Mouse (Mus musculus) left cerebral cortex, adult 9 months (tissue): ENCODE results near the gene Plxna4.
A peak's percentile ranks its signal among the peaks of the same experiment; 100 is the strongest.

Source experiments
- DNase-seq, 2 experiments: peaks; one replicate each; pipeline ENCODE4 v3.0.0; 2022; ENCODE audit warnings: low spot score in 2 of 2

Plxna4 gene

DNA sequence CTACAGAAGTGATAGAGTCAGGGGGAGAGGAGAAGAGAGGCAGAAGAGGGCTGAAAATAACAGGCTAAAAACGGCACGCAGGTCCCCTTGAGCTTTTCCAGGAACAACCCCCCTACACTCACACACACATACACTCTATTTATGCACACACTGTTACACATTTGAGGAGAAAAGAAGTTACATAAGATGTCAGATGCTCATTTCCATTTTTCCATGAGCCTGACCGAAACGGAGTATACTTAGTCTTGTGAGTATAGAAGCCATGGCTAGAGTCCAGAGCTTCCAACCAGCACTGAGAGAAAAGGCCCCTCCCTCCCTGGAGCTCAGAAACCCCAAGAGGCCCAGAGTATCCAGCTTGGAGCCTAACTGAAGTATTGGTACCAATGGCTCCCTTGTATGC lies 112.0 kb downstream of the Plxna4 start:
- DNase-seq = peak; percentile 62 to 69

GRCm38 (mm10) chr6:32472062-32472461 lies 115.9 kb downstream of the Plxna4 start:
- no peak for DNase-seq

GRCm38 (mm10) chr6:32471639-32472038 lies 116.4 kb downstream of the Plxna4 start:
- peak in 1 of 2 experiments; percentile 59 for DNase-seq

DNA sequence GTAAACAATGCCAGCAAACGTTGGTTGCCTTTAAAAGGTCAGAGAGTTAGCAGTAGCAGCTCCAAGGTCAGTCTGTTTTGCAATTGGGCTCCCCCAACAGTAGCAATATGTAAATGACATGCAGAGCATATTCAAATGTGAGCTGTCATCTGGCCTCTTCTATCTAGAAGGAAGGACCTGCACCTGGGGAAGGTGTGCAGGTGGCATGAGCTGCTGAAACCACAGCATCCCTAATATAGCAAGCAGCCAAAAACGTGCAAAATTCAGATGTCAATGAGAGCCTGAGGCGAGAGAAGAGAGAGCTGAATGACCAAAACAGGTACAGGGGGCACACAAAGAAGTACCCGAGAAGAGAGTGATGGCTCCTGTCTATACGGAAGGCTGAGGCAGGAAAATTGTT lies 118.8 kb downstream of the Plxna4 start:
- DNase-seq = no peak

DNA sequence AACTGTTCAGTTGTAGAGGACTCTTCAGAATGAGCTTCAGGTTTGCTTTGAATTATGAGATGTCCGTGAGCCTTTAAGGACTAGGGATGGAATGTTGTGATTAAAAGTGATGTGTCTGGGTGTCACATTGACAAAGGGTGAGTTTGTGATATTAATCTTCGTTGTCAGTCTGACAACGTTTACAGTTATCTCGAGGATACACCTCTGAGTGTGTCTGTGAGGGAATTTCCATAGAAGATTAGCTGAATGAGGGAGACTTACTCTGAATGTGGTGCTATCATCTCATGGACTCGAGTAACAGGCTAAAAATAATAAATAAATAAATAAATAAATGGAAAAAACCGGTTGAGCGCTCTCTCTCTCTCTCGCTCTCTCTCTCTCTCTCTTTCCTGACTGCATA lies 122.9 kb downstream of the Plxna4 start:
- no peak for DNase-seq

DNA sequence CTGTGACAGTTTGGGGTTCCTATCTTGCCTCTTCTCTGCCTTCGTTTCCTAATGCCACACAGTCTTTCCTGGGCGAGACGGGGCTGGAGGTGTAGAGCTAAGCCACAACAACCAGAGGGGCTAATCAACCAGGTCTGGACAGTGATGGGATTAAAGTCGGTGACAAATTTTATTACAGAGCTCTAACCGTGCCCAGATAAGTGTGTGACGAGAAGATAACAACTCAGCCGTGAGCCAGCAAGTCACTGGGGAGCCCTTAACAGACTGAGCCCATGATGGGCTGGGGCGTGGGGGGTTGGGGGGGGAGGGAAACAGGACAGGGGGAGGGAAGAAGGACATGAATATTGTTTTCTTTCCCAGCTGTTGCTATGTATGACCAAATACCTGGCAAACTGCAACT lies 123.4 kb downstream of the Plxna4 start:
- no peak for DNase-seq

DNA sequence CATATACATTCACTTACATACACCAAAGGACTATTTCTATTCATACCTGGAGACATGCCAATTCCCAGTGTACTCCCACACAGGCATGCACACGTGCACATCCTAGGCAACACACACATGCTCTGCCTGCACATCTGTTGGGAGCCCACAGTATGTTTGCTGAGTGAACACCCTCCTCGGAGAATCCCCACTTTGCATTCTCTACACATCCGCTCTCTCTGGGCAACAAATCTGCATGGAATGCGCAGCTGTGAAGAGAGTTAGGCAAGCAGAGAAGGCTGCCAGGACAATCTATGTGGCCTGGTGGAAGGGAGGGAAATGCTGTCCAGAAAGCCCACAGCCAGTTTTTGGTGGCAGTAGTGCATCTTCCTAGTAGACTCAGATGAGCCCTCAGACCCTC lies 123.9 kb downstream of the Plxna4 start:
- DNase-seq = peak in 1 of 2 experiments; percentile 50

- DNase-seq = no peak
These were observed 127.6 kb downstream of the Plxna4 start for GRCm38 (mm10) chr6:32460400-32460799.

DNA sequence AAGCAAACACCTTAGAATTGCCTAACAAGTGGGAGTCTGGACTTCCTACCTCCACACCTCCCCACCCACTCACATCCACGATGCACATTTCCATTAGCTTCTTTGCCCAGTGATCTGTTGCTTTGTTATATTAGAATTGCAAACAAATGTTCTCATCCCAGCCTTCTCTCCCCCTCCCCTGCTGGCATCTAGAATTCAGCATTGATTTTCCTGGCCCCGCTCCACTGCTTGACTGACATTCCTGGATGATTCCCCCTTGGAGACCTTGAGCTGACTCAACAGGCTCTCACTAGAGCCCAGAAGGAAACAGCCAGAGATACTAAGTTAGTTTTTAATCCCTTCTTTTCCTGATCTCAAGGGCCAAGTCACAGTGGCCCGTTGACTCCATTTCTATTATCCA lies 131.4 kb downstream of the Plxna4 start:
- DNase-seq = no peak

DNA sequence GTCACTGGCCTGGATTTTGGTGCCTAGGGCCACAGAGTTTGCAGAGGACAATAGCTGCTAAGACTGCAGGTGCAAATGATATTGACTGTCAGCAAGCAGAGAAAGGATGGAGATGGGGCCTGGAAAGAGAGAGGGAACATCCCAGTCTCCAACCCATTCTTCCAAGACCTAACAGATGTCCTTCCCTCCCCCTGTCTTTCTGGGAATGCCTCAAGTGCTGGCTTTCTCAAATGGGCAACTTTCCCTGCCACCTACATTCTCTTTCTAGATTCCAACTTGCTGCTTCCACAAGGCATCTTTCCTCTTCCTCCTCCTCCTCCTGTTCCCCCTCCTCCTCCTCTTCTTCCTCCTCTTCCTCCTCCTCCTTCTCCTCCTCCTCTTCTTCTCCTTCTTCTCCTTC lies 136.1 kb downstream of the Plxna4 start:
- DNase-seq = peak in 1 of 2 experiments; percentile 63

- no peak for DNase-seq
These were observed 138.6 kb downstream of the Plxna4 start for GRCm38 (mm10) chr6:32449237-32449963.

GRCm38 (mm10) chr6:32448787-32449186 lies 139.2 kb downstream of the Plxna4 start:
- DNase-seq = no peak

- DNase-seq = no peak
These were observed 141.7 kb downstream of the Plxna4 start for GRCm38 (mm10) chr6:32446276-32446675.

GRCm38 (mm10) chr6:32445246-32445645 lies 142.7 kb downstream of the Plxna4 start:
- no peak for DNase-seq

DNA sequence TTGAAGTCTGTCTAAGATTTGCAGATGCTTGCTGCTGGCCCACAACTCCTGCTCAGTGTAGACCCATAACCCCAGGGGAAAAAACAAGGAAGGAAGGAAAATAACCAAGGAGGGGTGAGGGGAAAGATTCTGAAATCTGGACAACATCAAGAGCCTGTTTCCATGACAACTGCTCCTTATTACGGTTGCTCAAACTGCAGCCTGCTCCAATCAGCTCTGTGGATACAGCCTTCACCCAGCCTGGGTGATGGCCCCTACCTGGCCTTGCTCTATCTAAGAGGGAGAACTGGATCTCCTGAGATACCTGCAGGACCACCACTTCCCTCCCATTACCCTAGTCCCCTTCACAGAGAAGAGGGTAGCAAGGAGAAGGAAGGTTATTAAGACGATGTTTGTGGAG lies 143.6 kb downstream of the Plxna4 start:
- DNase-seq = no peak

DNA sequence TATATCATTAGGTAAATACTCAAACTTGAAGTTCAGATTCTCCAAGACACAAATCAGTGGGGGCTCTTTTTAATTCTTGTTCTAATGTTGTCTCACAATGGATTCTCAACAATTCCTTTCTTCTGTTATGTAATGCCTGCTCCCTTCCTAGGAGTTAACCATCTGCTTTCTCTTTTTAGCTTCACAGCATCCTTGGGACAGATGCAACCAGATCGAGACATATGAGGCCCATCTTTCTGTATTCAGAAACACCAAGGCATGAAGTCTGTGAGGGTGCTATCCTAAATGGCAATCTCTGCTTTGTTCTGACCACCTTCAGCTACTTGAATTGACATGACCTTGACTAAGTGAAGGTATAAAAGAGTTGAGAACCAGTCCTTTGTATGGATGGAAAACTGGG lies 144.3 kb downstream of the Plxna4 start:
- peak in 1 of 2 experiments; percentile 44 for DNase-seq

DNA sequence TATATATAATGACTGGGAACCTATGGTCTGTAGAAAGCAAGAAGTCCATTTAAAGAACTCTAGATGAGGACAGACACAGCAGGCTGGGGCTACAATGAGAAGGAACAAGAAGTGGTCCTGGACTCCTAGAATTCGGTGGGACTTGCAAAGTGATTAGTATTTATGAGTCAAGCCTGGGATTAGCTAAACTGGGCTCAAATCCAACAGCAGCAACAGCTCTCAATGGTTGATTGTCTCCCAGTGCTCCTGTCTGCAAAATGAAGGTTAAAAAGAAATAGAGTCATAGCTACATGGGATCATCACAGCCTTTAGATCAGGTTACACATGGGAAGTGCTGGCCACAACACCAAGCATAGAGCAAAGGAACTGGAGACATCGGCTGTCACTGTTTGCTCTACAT lies 148.6 kb downstream of the Plxna4 start:
- no peak for DNase-seq

- no peak for DNase-seq
These were observed 150.8 kb downstream of the Plxna4 start for GRCm38 (mm10) chr6:32437219-32437618.

DNA sequence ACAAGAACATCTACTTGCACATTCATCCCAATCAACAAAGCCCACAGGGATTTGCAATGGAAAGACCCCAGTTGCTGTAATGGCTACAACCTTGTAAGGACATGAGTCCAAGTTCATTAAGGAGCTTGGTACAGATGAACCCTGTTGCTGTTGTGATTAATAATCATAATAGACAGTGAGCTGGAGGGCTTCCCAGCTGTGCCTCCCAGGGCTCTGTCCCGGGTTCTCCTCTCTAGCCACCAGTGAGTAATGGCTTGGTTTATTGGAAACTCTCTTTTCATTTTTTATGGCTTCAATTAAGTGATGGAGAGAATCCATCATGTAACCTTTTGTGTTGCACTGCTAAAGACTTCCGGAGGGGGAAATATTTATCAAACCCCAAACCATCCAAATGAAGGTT lies 164.9 kb downstream of the Plxna4 start:
- DNase-seq = no peak

- DNase-seq = no peak
These were observed 167.4 kb downstream of the Plxna4 start for GRCm38 (mm10) chr6:32420610-32421009.

DNA sequence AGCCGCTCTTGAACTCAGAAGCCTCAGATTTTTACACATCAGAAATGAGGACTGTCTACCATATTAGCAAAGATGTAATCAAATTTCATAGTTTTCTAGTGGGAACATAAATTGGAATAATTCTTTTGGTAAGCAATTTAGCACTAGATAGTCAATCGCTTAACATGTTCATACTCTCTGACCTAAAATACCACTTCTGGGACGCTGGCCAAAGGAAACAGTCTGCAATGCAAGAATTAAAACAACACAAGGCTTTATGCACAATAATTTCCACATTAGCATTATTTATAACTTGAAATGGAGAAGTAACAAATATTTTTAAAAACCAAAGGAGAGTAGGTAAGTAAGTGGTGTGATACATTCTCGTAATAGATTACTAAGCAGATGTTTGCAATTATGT lies 170.6 kb downstream of the Plxna4 start:
- DNase-seq = no peak

DNA sequence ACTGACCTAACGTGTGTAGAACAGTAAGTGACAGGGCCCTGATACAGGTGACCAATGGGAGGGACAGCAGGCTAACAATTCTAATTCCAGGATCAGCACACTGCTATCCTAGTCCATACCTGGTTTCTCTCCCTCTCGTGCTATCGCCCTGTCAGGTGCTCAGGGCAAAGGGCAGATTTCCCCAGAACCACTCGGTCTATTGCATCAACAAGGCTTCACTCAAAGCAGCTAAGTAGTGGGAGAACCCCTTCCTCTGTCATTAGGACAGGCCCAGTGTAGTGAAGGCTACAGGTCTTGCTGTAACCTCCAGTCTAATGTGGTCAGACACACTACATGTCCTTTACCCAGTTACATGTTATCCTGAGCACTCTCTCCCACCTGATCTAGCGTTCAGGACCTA lies 176.7 kb downstream of the Plxna4 start:
- no peak for DNase-seq

DNA sequence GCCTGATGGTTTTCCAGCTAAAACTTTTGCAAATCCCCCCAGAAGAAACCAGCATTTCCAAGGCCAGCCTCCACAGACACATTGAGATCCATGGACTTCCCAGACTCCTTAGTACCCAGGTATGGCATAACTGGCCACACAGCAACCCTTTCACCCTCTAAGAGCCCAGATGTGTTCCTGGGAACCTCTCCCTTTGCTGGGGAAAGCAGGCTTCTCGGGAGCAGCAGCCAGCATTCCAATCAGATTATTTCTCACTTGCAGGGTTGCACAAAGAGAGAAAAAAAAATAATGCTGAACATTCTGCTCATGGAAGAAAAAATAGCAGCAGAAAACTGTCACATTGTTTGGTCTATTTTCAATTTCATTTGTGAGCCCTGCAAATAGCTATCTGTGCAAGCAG lies 178.4 kb downstream of the Plxna4 start:
- no peak for DNase-seq

DNA sequence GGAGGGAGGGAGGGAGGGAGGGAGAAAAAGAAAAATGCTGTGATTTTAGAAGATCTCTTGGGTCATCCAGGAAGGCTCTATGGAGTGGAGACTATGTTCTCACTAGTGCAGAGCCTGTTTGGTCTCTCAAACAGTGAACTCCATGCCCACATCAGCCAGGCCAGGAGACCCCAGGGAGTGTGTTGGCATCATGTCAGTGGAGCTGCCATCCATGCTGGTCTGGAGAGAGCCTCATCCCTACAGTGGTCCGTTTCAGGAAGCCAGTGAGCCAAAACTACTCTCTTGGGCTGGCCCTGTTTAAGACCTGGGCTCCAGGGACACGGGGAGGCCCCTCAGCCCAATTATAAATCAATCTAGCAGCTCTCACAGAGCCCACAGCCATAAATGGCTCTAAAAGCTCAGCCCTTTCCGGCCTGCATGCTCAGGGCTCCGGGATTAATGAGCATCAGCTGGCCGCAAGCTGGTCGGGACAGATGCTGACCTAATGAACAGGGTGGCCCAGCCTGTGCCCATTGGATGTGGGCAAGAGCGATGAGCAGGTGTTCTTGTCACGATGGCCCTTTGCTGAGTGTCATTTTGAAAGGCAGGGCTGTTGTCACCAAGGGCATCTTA lies 180.3 kb downstream of the Plxna4 start:
- DNase-seq = no peak
